Mouse (Mus musculus) thymus, adult 2 months (tissue): ENCODE data around the gene Snx11. TPM values are rescaled to one million over a fixed set of nuclear protein-coding genes. Genes with fewer than 3 reads are reported as not detected.

Experiments used
- DNase-seq: peaks from one replicate; pipeline ENCODE4 v3.0.0; 2021
- H3K27ac ChIP-seq: fragments of 200-500 bp; 2 replicates; pipeline ENCODE4 v1.5.1; 2012; ENCODE audit warnings: low read length, control low read depth; ENCODE audit not compliant: control insufficient read depth, insufficient read depth
- H3K27me3 ChIP-seq: fragments of 200-500 bp; 2 replicates; pipeline ENCODE4 v1.6.1; 2012; ENCODE audit warnings: mild to moderate bottlenecking, low read length, moderate library complexity, mixed read lengths; ENCODE audit not compliant: control insufficient read depth, insufficient read depth
- H3K36me3 ChIP-seq: fragments of 200-500 bp; 2 replicates; pipeline ENCODE4 v1.6.1; 2012; ENCODE audit warnings: mild to moderate bottlenecking, low read length, moderate library complexity; ENCODE audit not compliant: control insufficient read depth, insufficient read depth
- H3K4me1 ChIP-seq: fragments of 200-500 bp; replicated peaks from 2 replicates; pipeline ENCODE4 v1.6.1; 2012; ENCODE audit warnings: low read length; ENCODE audit not compliant: control insufficient read depth, insufficient read depth
- H3K4me3 ChIP-seq: fragments of 200-500 bp; 2 replicates; pipeline ENCODE4 v1.5.1; 2012; ENCODE audit warnings: mild to moderate bottlenecking, low read length, control low read depth, moderate library complexity; ENCODE audit not compliant: control insufficient read depth, insufficient read depth
- CTCF ChIP-seq: fragments of 200-500 bp; IDR thresholded peaks from 2 replicates; pipeline ENCODE4 v1.5.1; 2012; ENCODE audit warnings: mild to moderate bottlenecking, control low read depth, low read length, moderate library complexity, borderline replicate concordance; ENCODE audit not compliant: control insufficient read depth, poor library complexity, insufficient read depth; ENCODE audit errors: extremely low read depth
- POLR2A ChIP-seq: fragments of 200-500 bp; IDR thresholded peaks from 2 replicates; pipeline ENCODE4 v1.6.1; 2012; ENCODE audit warnings: mild to moderate bottlenecking, low read length, control low read depth, moderate library complexity; ENCODE audit not compliant: control insufficient read depth, poor library complexity, insufficient read depth; ENCODE audit errors: extremely low read depth
- WGBS: fragments of 180-500 bp; shearing (Covaris S2); methylation state at CpG from one replicate; pipeline ENCODE4 v1.1.7; 2018; 5-methylcytosine and 5-hydroxymethylcytosine counted together
- polyA plus RNA-seq: library from polyadenylated mRNA; depleted of rRNA; stranded (reverse); fragments of >200 nt; gene quantifications from 2 replicates; pipeline ENCODE4 v1.2.3, GENCODE M21; 2012

The Snx11 gene
- polyA plus RNA-seq, 1 experiment, result 25.0 TPM

GRCm38 (mm10) chr11:96768240-96768639 is 9.1 kb downstream of the Snx11 start:
- H3K36me3 ChIP-seq, result peaks cover 6% of the 10 kb centered on the region; the same call in 1 of the 2 replicates
- H3K27me3 ChIP-seq, result no peaks in the 10 kb centered on the region
- H3K4me3 ChIP-seq, result no peak overlapping the region
- no peak for DNase-seq
- peaks cover 2% of the 10 kb centered on the region; the same call in 1 of the 2 replicates for H3K4me1 ChIP-seq
- no peak overlapping the region for H3K27ac ChIP-seq
- TF ChIP-seq CTCF, result no peak
- no peak for TF ChIP-seq POLR2A
- WGBS, result 87% methylated on average over 9 of the region's 9 CpGs

- Histone ChIP-seq H3K4me1 (peaks cover 2% of the 10 kb centered on the region; the same call in 1 of the 2 replicates), H3K27ac (no peak overlapping the region), H3K27me3 (no peaks in the 10 kb centered on the region), H3K36me3 (peaks cover 6% of the 10 kb centered on the region; the same call in 1 of the 2 replicates), H3K4me3 (no peak overlapping the region)
- no peak for DNase-seq
- TF ChIP-seq POLR2A (no peak), CTCF (no peak)
- WGBS, result 94% methylated on average over 7 of the region's 7 CpGs
Observed at GRCm38 (mm10) chr11:96767096-96767495, 10.3 kb downstream of the Snx11 start.

- H3K36me3 ChIP-seq, result peaks cover 6% of the 10 kb centered on the region; the same call in 1 of the 2 replicates
- WGBS, result 94% methylated on average over 12 of the region's 12 CpGs
Observed at GRCm38 (mm10) chr11:96766555-96766954, 10.8 kb downstream of the Snx11 start.

GRCm38 (mm10) chr11:96765645-96766044 is 11.7 kb downstream of the Snx11 start:
- Histone ChIP-seq H3K27me3 (no peaks in the 10 kb centered on the region), H3K4me3 (no peak overlapping the region), H3K4me1 (peaks cover 2% of the 10 kb centered on the region; the same call in 1 of the 2 replicates), H3K36me3 (peaks cover 6% of the 10 kb centered on the region; the same call in 1 of the 2 replicates), H3K27ac (peak overlapping the region; percentile 27; the same call in 1 of the 2 replicates)
- DNase-seq, result no peak
- WGBS, result 5% methylated on average over 7 of the region's 7 CpGs
- TF ChIP-seq POLR2A, result no peak
- no peak for TF ChIP-seq CTCF

More at GRCm38 (mm10) chr11:96766555-96766954, 10.8 kb downstream of the Snx11 start:
- peaks cover 2% of the 10 kb centered on the region; the same call in 1 of the 2 replicates for H3K4me1 ChIP-seq
- no peak for TF ChIP-seq POLR2A
- no peak for TF ChIP-seq CTCF
- DNase-seq, result no peak
- H3K4me3 ChIP-seq, result no peak overlapping the region
- H3K27ac ChIP-seq, result no peak overlapping the region
- no peaks in the 10 kb centered on the region for H3K27me3 ChIP-seq

GRCm38 (mm10) chr11:96764511-96765350 is 12.6 kb downstream of the Snx11 start:
- 91% methylated on average over 13 of the region's 13 CpGs for WGBS
- no peak for DNase-seq
- Histone ChIP-seq H3K27ac (no peak overlapping the region), H3K36me3 (peaks cover 6% of the 10 kb centered on the region; the same call in 1 of the 2 replicates), H3K27me3 (no peaks in the 10 kb centered on the region), H3K4me3 (no peak overlapping the region), H3K4me1 (peaks cover 2% of the 10 kb centered on the region; the same call in 1 of the 2 replicates)
- TF ChIP-seq POLR2A (no peak), CTCF (no peak)

GRCm38 (mm10) chr11:96762742-96763470 is 14.5 kb downstream of the Snx11 start:
- no peak overlapping the region for H3K27ac ChIP-seq
- H3K27me3 ChIP-seq, result no peaks in the 10 kb centered on the region
- H3K4me1 ChIP-seq, result peaks cover 2% of the 10 kb centered on the region; the same call in 1 of the 2 replicates
- H3K4me3 ChIP-seq, result no peak overlapping the region
- WGBS, result 96% methylated on average over 15 of the region's 15 CpGs
- H3K36me3 ChIP-seq, result peaks cover 6% of the 10 kb centered on the region; the same call in 1 of the 2 replicates
- no peak for DNase-seq
- TF ChIP-seq CTCF, result no peak
- TF ChIP-seq POLR2A, result no peak
